Mouse (Mus musculus) adrenal gland, adult 2 months (tissue): ENCODE data around the gene Sh3bp2. TPM values are rescaled to one million over a fixed set of nuclear protein-coding genes. Genes with fewer than 3 reads are reported as not detected.

Experiments
- DNase-seq: peaks from one replicate; pipeline ENCODE4 v3.0.0; 2021
- polyA plus RNA-seq: library from polyadenylated mRNA; depleted of rRNA; stranded (reverse); fragments of >200 nt; gene quantifications from 2 replicates; pipeline ENCODE4 v1.2.3, GENCODE M21; 2012
- total RNA-seq, 2 experiments: library from RNA; stranded (reverse); gene quantifications; 2 replicates each; pipeline ENCODE4 v1.2.3; 2021

Gene Sh3bp2
- total and polyA plus RNA-seq, 3 experiments = 15.5 to 31.7 (median 15.9) TPM

DNA sequence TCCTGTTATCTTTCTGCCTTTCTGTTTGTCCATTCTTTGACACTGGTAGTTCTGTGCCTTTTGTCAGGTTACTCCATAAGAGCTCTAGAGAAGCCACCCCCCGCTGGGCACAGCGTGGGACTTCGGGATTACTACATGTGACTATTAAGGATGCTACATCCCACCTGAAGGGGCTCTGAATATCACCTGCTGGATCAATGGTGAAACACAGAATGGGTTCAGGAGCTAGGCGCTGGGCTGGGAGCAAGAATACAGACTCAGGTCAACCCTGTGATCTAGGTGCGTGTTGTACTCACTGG lies 788 bp downstream of the Sh3bp2 start:
- no peak for DNase-seq

DNA sequence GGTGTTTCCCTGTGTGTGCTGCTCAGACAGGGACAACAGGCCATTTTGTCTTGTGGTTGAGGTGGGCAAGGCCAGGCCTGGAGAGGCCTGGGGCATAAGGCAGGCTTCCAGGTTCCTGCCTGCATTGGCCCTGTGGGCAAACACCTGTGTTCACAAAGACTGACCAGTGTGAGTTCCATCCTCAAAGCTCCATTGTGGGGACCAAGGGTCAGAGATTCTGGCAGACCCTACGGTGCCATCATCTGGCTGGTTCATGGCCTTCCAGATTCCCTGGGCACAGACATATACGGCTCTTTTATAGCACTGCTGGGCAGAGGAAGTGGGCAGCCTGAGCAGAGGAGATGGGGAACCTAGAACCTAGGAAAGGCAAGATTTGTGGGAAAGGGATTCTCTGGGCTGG lies 1.7 kb downstream of the Sh3bp2 start:
- DNase-seq = no peak

DNA sequence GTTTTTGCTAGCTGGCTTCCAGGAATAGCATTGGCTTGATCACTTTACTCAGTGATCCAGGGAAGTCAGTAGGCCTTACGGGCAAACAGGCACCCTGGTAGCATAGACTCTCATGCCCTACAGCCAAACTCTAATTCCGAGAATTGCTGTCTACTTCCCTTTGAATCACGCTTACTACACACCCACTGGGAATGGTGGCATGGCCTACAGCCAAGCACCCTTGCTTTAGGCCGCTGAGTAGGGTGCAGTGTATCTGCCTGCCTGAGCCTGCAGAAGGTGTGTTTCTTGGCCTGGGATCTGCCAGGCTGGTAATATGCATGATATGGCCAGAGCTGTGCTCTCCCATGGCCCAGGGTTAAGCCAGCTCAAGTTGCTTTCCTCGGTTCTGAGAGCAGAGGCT lies 3.1 kb downstream of the Sh3bp2 start:
- DNase-seq = no peak

DNA sequence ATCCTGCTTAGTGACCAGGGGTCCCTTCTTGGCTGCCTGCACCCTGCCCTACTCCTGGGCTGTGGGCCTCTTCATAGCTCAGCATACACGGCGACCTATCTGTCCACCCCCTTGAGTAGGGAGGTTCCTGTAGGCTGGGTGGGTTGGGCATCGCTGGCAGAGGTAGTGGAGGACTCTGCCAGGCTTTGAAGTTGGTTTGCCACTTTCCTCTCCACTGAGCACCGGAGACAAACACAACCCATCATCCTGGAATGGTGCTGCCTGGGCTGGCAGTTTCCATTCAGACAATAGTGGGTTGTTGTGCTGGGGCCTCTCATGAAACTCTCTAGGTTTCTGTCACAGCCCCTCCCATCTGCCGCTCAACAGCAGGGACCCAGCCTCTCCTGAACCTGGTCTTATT lies 4.5 kb downstream of the Sh3bp2 start:
- DNase-seq = peak; percentile 7

DNA sequence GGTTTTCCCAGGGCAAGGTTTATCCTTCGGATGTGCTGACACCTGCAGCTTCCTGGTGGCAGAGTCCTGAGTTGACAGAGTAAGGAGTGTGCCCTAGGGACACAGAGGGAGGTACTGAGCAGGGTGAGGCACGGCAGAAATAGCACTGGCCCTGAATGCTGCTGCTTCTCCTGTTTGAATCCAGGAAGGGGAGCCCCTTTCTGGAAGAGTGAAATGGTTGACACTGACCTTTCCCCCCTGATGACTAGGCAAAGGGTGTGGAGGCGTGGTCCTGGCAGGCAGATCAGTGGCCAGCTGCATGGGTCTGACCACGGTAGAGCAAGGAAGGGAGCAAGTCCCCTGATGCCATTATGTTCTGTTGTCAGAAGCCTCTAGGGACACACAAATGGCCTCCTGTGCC lies 5.0 kb downstream of the Sh3bp2 start:
- peak; percentile 84 for DNase-seq

DNA sequence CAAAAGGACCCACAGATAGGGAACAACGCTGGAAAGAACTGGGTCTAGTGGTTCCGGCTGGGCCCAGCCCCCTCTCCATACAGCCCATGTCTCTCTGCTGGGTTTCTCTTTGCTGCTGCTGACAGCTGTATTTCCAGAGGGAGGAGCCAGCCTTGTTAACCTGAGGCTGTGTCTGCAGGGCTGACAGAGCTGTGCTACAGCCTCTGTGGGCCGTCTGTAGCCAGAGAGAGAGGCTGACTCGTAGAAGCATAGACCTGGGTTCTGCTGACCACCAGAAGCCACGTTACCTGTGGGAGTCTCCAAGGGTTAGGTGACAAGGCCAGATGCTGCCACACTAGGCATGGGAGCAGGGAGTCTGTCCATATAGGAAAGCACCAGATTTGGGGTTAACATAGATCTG lies 7.4 kb downstream of the Sh3bp2 start:
- no peak for DNase-seq

DNA sequence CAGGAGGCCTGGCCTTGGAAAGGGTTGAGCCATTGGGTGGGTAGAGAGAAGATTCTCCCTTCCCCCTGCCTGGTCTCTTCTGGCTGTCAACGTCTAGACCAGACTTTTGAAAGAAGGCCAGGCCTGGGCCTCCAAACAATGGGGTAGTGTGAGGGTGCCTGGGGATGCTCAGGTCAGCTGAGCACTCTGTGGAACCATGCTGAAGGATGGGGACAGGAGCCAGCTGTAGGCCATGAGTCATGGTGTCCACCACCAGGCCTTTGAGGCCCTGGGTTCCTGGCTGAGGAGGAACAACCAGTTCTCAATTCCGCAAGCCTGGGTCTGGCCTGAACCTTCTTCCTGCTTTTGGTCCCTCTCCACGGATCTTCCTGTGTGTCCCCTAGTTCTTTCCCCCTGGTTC lies 8.2 kb downstream of the Sh3bp2 start:
- DNase-seq = peak; percentile 63

DNA sequence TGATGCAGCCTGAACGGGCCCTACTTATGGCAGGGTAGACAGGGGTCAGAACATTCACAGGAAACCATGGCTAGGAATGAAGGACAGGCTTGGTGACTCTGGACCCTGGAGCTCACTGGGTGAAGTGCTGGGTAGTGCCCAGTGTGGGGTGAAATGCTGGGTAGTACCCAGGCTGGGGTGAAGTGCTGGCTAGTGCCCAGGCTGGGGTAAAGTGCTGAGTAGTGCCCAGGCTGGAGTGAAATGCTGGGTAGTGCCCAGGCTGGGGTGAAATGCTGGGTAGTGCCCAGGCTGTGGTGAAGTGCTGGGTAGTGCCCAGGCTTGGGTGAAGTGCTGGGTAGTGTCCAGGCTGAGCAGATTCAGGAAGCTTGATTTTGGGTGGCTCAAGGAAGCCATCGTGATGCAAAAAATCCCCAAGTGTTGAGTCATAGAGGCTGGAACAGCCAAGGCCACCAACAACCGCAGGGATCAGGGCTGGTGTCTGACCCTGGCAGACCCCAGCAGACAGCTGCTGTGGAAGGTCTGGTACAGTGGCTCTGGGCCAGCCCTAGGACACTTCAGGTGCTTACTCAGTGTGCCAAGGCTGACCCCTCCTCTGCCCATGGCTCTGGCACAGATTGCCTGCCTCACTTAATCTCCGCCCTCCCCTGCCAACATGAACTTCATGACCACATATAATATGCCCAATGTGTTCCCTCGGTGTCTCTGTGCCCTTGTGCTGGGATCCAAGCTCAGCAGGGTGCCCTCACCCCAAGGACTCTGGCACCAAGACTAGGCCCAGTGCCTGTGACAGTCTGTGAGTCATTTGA lies 9.3 kb downstream of the Sh3bp2 start:
- DNase-seq = peak; percentile 93

DNA sequence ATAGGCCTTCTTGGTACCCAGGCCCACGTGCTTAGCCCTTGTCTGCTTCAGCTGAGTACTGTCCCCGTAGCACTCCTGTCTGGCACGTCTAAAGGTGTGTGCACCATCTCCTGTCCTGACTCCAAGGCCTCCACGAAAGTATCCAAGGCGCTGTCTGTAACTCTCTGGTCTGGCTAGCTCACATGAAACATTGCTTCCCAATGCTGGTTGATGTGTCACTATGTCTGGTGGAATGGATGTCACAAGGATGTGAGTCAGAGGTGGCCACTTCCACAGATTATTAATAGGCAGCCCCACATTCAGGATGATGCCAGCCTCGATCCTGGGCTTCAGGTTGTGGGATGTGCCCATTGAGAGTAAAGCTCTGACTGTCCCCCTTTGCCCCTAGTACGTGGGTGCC lies 10.2 kb downstream of the Sh3bp2 start:
- peak; percentile 77 for DNase-seq

DNA sequence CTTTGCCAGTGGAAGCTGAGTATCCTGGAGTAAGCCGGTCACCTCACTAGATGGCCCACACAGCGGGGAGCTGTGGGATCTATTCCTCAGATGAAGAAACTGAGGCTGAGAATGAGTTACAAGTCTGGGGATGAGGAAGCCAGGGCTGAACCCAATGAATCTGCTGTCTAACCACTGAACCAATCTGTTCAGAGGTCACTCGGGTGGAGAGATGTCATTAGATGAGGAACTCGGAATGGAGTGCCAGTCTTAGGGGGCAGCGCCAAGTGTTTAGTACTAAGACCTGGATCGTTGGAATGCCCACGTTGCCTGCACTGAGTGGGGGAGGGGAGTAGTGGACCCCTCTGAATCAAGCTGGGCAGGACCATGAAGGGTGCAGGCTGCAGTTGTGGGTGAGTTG lies 12.4 kb downstream of the Sh3bp2 start:
- no peak for DNase-seq

DNA sequence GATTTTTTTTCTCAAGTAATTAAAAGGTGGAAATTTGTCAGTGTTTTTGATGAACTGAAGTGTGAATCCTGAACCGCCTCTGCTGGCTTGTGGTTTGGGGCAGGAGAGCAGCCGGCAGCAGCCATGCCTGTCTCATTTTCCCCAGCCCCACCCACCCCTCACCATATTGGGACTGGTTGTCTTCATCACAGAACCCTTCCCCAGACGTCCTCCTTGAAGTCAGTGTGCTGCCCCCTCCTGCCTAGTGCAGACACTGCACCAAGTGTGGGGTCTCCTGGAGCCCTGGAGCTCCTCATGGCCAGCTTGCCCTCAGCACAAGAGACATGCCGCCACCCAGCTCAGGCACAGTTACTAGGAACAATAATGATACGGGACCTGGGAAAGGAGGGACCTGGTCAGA lies 12.9 kb downstream of the Sh3bp2 start:
- DNase-seq = no peak

DNA sequence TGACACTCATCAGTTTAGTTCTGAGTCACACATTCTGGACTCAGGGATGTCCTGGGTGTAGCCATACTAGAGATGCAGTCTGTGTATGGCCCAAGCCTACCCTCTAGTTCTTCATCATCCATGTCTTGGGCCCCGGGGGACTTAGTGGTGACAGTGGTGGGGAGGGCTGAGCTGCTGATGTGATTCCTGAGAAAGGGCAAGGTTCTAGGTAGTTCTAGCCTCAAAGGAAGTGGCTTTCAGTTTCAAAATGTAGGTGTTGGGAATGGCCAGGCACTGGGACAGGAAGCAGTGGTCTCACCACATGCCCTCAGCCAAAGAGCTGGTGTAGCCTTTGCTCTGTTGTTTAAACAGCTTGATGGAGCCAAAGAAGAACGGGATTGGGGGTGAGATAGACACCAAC lies 13.5 kb downstream of the Sh3bp2 start:
- DNase-seq = no peak

DNA sequence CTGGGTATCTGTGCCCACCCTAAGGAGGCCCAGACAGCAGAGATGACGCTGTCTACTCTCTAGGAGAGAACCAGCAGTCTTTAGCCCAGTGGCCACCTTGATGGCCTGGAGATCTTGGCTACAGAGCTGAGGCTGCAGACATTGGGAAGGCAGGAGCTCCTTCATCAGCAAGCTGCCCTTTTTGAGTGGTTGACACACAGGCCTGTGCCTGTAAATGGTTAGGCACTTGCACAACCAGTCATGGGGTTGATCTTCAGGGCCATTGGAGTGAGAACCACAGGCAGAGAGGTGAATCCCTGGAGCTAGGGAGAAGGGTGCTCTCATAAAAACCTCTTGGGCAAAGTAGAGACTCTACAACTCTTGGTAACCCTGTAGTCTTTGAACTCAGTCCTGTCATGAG lies 16.5 kb downstream of the Sh3bp2 start:
- DNase-seq = peak; percentile 54

DNA sequence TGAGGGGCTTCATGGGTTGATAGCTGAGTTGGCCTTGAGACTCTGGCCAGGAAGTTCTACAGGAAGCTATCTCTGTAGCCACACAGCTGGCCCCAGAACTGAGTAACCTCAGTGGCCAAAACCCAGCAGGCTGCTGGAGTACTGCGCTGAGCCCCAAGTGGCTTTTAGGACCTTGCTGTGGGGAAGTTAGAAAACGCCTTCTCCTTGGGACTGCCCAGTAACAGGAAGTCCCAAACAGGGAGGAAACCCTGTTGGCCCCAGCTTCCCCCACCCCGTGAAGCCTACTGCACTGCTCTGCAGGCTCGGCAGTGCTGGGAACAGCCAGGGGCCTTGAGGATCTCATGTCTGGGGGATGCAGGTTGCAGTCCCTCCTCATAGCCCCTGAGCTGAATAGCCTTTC lies 17.5 kb downstream of the Sh3bp2 start:
- no peak for DNase-seq

DNA sequence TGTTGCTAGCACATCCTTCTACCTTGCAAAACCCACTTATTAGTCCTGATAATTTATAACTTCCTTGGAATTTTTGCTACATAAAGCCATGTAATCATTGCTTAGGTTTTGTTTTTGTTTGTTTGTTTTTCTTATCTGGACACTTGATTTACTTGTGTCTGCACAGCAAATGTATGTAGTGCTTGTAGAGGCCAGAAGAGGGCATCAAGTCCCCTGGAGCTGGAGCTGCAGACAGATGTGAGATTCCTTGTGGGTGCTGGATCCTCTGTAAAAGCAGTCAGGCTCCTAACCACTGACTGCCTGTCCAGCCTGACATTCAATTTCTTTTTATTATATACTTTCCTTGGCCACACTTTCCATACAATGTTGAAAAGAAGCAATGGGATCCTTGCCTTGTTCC lies 21.8 kb downstream of the Sh3bp2 start:
- no peak for DNase-seq

DNA sequence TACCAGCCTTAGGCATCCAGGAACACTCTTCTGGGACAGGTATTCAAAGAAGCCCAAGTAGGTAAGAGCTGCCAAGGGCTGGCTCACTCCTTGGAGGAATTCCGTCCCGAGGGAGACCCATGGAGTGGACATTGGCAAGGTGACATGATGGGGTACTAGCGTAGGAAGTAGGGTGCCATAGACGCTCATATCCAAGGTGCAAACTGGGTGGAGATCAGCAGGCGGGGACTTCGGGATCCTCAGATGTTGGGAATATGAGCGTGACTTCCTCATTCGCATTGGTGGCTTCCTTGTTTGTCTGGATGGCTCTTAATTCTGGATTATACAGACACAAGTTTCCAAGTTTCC lies 23.5 kb downstream of the Sh3bp2 start:
- DNase-seq = no peak

DNA sequence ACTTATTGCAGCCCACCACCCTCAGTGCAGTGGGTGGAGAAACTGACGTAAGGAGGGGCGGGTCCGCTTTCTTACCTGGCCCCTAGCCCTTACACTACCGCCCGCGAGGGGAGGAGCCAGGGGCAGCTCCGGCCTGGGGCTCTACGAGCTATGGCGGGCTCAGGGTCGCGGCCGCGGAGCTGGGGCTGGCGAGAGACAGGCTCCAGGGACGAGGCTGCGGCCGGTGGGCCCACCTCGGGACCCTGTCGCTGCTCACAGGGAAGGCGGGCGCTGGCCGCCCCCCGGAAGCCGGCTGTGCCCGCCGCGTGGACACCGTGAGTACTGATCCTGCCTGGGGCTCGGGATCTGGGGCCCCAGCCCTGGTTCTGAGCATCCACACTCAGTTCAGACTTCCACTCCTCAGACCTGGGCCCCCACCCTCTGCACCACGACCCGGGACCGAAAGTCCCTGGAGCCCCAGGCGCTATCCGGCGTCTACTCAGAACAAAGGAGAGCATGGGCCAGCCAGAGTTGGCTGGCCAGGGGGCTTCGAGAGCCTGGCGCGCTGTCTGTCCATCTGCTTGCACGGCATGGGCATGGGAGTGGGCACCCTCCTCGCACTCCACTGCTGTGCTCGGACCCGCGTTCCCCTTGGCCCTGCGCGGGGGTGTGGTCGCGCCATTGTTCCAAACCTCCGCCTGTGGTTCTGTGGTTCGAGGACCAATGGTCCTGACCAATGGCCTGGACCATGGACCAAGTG lies 24.0 kb downstream of the Sh3bp2 start:
- peak; percentile 58 for DNase-seq

DNA sequence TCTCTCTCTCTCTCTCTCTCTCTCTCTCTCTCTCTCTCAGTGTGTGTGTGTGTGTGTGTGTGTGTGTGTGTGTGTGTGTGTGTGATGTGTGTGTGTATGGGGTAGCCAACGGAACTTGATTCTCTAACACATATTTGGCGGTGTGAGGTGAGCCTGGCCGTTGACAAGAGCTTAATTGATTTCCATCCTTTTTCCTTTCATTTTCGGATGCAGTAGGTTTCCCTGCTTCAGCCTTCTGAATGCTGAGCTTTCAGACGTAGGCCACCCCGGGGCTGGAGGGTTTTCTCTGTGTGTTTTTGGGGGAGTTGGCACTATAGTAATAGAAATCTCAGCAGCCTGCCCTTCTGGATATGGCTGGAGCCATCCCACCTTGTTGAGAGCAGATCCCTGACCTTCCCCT lies 24.6 kb downstream of the Sh3bp2 start:
- DNase-seq = no peak

DNA sequence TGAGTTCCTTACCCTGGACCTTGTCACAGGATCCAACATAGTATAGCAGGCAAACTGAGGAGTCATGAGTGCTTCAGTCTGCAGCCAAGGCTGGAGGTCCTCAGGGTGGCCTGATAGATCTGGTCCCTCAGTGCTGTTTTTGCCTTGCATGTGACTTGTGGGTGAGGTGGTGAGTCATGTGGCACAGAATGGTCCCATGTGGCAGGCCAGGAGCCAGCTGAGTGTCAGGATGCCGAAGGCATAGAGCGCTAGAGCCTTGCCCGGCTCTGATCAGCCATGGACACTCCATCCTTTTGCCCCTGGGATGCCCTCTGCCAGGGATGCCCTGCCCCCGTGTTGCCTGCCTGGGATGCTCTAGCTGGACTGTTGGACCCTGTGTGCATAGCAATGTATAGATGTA lies 26.2 kb downstream of the Sh3bp2 start:
- no peak for DNase-seq

DNA sequence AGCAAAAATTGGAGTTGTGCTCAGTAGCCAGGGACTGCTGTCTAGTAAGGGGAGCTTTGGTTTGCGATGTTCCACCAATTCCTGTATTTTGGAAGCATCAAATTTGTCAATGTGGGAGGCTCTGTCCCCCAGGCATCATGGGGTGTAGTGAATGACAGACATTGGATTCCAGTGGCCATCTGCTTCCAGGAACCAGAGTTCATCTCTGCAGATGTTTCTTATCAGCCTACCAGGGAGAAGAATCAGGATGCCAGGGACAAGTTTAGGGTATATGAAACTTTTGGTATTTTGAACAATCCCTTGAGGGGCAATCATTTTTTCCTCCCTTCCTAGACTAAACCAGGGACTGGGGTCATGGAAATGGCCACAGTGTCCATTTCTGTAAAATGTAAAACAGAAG lies 38.2 kb downstream of the Sh3bp2 start:
- no peak for DNase-seq

DNA sequence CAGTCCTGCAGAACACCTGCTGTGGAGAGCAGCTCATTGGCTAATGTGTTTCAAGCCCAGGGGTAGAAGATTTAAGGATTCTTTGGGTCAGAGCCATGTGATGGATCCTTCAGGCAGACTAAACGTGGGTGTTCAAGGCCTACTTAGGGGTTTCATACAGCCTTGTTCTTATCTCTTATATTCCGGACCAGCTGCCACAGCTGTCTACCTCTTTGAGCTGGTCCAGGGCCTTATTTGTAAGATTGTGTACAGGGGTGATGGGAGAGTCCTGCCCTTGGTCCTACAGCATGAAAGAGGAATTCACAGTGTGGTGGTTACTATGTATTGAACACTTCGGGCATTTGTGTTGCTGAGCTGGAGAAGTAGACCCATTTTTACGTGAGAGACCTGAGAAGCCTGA lies 38.7 kb downstream of the Sh3bp2 start:
- DNase-seq = no peak

DNA sequence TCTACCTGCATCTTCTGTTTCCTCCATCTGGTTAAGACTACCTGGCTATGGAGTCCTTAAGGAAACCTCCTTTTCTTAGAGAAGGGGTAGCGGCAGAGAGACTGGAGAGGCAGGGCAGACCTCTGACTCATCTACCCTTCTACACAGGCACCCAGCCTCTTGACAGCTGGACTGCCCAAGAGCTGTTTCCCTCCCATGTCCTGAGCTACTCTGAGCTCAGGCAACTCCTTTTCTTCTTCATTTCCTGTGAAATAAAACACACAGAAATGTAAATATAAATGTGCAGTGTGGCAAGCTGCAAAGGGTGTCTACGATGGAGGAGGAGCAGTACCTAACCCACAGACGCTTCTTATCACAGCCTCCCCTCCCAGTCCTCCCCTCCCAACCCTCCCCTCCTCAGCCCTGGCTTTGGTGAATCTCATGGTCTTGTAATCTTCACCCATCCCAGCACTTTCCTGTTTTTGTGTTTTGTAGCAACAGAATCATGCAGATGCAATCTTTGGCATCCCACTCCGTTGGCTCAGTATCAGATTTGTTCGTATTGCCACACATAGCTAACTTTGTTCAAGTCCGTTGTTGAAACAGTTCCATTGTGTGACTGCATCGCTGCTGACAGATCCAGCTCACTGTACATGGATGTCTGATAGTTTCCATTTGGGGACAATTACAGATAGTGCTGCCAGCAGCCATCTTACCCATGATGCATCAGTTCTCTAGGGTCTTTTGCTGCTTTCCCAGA lies 40.1 kb downstream of the Sh3bp2 start:
- DNase-seq = peak; percentile 55

DNA sequence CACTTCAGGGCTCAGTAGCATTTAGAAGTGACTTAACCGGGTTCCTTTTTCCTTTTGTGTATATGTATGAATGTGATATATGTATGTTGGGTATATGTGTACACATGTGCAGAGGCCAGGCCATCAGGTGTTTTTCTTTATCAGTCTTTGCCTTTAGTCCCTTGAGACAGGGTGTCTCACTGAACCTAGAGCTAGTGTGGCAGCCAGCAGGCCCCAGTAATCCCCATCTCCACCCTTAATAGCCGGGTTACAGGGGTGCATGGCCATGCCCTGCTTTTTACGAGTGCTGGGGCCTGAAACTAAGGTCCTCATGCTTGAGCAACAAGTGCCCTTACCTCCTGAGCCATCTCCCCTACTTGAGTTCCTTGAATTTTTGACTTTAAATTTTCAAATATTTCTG lies 45.9 kb downstream of the Sh3bp2 start:
- DNase-seq = no peak
